Mouse (Mus musculus) Patski (cell line): ENCODE measurements at regions not wholly inside any gene's neighbourhood (a gene's known extent, or its start where the extent isn't known, plus 50 kb on each side); places are given as distances from the start of the nearest gene placed in this dataset.
A peak's percentile ranks its signal among the peaks of the same experiment; 100 is the strongest.

Experiments used
- ATAC-seq: fragments of 100-300 bp; one replicate; pipeline ENCODE4 v1.8.0; 2021
- CTCF ChIA-PET: fragments of 350-600 bp; sonication (Branson Sonifier 250); formaldehyde crosslinking; loops from one replicate; lab custom pipeline; 2022; ENCODE audit warnings: inconsistent platforms; lab: Charles Lee
- POLR2A ChIA-PET: fragments of 350-600 bp; sonication (Branson Sonifier 250); formaldehyde crosslinking; loops from one replicate; lab custom pipeline; 2022; ENCODE audit warnings: antibody characterized with exemption, inconsistent platforms; lab: Charles Lee
- DNase-seq: peaks from one replicate; pipeline ENCODE4 v3.0.0-alpha.2; 2011; ENCODE audit warnings: low read depth, low spot score
- H3K27me3 ChIP-seq: fragments of 371-371 bp; one replicate; pipeline ENCODE4 v1.5.1; 2021
- CTCF ChIP-seq: fragments of 100-300 bp; IDR thresholded peaks from one replicate; pipeline ENCODE4 v1.5.1; 2021
- in situ Hi-C: fragments of 300-500 bp; cut with MboI; formaldehyde crosslinking; loops from 3 replicates; pipeline ENCODE4 v1.11.1; 2018; ENCODE audit warnings: low pct_unique_long_range_greater_than_20kb, mixed read lengths

GRCm38 (mm10) chr2:160583506-160583905 is 62.2 kb upstream of the Top1 start:
- in situ Hi-C loops, result loop anchor here (5.0 to 25.0 kb wide), 3 partner anchors 521 to 1526 kb away; no protein-coding TSS in a partner anchor
- TF ChIP-seq CTCF, result no peak
- CTCF ChIA-PET, result interaction anchor here (1.3 kb wide), 1 partner anchor 301 kb away, joined by 3 read pairs; no protein-coding TSS in a partner anchor
- ATAC-seq, result no peak
- DNase-seq, result no peak
- POLR2A ChIA-PET, result interaction anchor here (0.6 kb wide), 1 partner anchor 214 kb away, joined by 3 read pairs; no protein-coding TSS in a partner anchor
- peaks cover 27% of the 10 kb centered on the region for H3K27me3 ChIP-seq

GRCm38 (mm10) chr2:160584568-160584967 is 61.1 kb upstream of the Top1 start:
- in situ Hi-C loops, result loop anchor here (5.0 to 25.0 kb wide), 3 partner anchors 522 to 1527 kb away; no protein-coding TSS in a partner anchor
- ChIA-PET POLR2A (interaction anchor here (0.7 kb wide), 1 partner anchor 115 kb away, joined by 3 read pairs; no protein-coding TSS in a partner anchor), CTCF (interaction anchor here (1.2 kb wide), 1 partner anchor 8 kb away, joined by 3 read pairs; no protein-coding TSS in a partner anchor)

DNA sequence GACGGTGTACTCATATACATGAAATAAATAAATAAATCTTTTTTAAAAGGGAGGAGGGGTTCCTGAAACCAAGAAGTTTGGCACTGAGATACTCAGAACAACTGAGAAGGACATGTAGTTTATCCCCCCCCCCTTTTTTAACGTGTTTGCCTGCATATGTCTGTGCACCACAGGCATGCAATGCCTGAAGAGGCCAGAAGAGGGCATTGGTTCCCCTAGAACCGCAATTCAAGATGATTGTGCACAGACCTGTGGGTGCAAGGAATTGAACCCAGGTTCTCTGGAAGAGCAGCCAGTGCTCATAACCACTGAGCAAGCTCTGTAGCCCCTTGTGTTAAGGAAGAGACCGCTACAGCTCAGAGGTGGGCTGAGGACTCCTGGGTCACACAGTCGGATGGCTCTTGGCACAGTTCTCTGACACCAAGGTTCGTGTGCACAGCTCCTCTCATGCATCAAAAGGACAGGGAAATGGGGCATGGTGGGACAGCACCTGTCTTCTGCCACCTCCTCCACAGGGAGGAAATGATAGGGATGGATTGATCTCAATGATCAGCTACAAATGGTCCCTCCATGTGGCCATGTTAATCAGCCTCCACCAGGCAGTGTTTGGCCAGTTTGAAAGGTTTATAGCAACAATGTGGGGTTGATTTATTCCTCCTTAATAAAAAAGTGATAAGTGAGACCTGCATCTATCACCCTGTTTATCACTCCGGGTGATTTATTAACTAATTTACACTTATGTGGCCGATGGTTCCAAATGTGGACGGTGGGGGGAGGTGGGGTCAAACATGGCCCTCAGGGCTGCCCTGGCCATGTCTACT is 58.5 kb upstream of the Top1 start:
- no peak for ATAC-seq
- in situ Hi-C loops, result loop anchor here (25.0 kb wide), 1 partner anchor 975 kb away; no protein-coding TSS in a partner anchor

More at GRCm38 (mm10) chr2:160584568-160584967, 61.1 kb upstream of the Top1 start:
- H3K27me3 ChIP-seq, result peaks cover 23% of the 10 kb centered on the region
- DNase-seq (no peak), ATAC-seq (no peak)
- no peak for TF ChIP-seq CTCF

GRCm38 (mm10) chr2:160588401-160588800 is 57.3 kb upstream of the Top1 start:
- ChIA-PET CTCF (no interaction called here), POLR2A (no interaction called here)
- H3K27me3 ChIP-seq, result peaks cover 20% of the 10 kb centered on the region
- DNase-seq (no peak), ATAC-seq (no peak)
- TF ChIP-seq CTCF, result no peak
- in situ Hi-C loops, result loop anchor here (25.0 kb wide), 1 partner anchor 976 kb away; no protein-coding TSS in a partner anchor

More for the DNA sequence above, 58.5 kb upstream of the Top1 start:
- ChIA-PET CTCF (no interaction called here), POLR2A (interaction anchor here (0.6 to 0.7 kb wide), 2 partner anchors 428 to 1274 kb away, joined by 3 to 14 read pairs; no protein-coding TSS in a partner anchor)
- no peak for DNase-seq
- H3K27me3 ChIP-seq, result peaks cover 20% of the 10 kb centered on the region
- peak; percentile 33 for TF ChIP-seq CTCF

GRCm38 (mm10) chr2:160590209-160590910 is 55.3 kb upstream of the Top1 start:
- ChIA-PET CTCF (no interaction called here), POLR2A (interaction anchor here (0.7 kb wide), 1 partner anchor 273 kb away, joined by 6 read pairs; no protein-coding TSS in a partner anchor)
- no peak for DNase-seq
- ATAC-seq, result no peak
- peaks cover 8% of the 10 kb centered on the region for H3K27me3 ChIP-seq
- in situ Hi-C loops, result loop anchor here (5.0 to 25.0 kb wide), 3 partner anchors 978 to 1726 kb away; no protein-coding TSS in a partner anchor
- no peak for TF ChIP-seq CTCF

DNA sequence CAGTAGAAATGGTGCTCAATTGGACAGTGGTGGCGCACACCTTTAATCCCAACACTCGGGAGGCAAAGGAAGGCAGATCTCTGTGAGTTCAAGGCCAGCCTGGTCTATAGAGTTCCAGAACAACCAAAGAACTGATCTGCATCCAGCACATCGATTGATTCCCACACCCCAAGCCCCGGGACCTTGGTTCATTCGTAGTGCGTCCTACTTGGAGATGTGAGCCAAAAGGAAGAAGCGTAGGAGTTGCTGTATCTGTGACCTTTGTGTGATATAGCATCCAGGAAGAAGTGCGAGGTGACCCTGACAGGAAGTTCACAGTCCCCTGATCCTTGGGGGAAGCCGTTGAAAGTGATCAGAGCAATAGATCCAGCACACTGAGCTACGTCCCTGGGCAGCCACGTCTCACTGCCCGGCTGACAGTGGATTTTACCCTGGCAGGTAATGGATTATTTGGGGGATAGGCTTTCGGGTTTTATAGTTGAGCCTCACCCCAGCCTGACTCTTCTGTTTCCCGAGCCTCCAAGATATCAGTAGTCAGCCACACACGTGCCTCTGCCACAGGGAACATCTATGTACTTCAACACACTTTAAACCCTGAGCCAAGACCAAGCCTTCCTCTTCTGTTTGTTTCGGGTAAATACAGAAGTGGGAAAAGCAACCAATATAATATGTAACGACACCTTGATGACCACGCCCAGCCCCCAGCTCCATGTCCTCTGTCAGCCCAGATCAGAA is 54.1 kb upstream of the Top1 start:
- POLR2A ChIA-PET, result no interaction called here
- H3K27me3 ChIP-seq, result peaks cover under 1% of the 10 kb centered on the region
- TF ChIP-seq CTCF, result no peak
- CTCF ChIA-PET, result no interaction called here
- no peak for ATAC-seq
- DNase-seq, result no peak
- in situ Hi-C loops, result loop anchor here (5.0 to 25.0 kb wide), 3 partner anchors 979 to 1727 kb away; no protein-coding TSS in a partner anchor

DNA sequence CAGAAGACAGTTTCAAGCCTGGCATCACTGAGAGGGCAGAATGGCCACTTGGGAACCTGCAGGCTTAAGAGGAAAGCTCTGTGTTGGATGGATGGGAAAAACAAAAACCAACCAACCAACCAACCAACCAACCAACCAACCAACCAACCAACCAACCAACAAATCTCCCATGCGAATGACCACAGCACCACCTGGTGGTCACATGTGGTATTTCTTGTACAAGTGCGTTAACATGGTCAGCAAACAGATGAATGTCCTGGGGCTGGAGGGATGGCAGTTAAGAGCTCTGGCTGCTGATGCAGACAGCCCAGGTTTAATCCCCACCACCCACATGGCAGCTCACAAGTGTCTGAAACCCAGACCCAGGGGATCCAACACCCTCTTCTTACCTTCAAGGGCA is 52.7 kb upstream of the Top1 start:
- POLR2A ChIA-PET, result no interaction called here

More for the DNA sequence above, 52.7 kb upstream of the Top1 start:
- ATAC-seq (no peak), DNase-seq (no peak)
- CTCF ChIA-PET, result interaction anchor here (0.7 to 1.5 kb wide), 6 partner anchors 8 to 1544 kb away, joined by 3 to 5 read pairs (median 4); no protein-coding TSS in a partner anchor
- TF ChIP-seq CTCF, result peak; percentile 68
- peaks cover 5% of the 10 kb centered on the region for H3K27me3 ChIP-seq
- in situ Hi-C loops, result loop anchor here (5.0 to 25.0 kb wide), 3 partner anchors 981 to 1728 kb away; no protein-coding TSS in a partner anchor
